Comparison of ENCODE assay signal across 8 mouse cellular contexts in genomic region chr2:30463904-30464330, GRCm38 (mm10). TPM values are rescaled to one million over a fixed set of nuclear protein-coding genes. Genes with fewer than 3 reads are reported as not detected.
A peak's percentile ranks its signal among the peaks of the same experiment; 100 is the strongest.
DNase-seq lines count a peak whose midpoint lies in the region; ATAC-seq lines count a peak whose summit lies in the region.

No protein-coding gene starts in this region.

- H3K27me3 ChIP-seq in forebrain, embryonic 13.5 days = no peaks in the 10 kb centered on the region; the same call in 1 of the 2 replicates
- H3K27me3 ChIP-seq in hindbrain, embryonic 10.5 days (ENCODE audit: insufficient read depth, poor library complexity, severe bottlenecking) = peaks cover 14% of the 10 kb centered on the region
- peaks cover 33% of the 10 kb centered on the region for H3K27me3 ChIP-seq in megakaryocyte, embryonic 14.5 days (replicated peaks)

- H3K4me3 ChIP-seq in forebrain, embryonic 13.5 days = peak overlapping the region; percentile 23
- H3K4me3 ChIP-seq in hindbrain, embryonic 10.5 days = peak overlapping the region; percentile 39
- peak overlapping the region; percentile 94 for H3K4me3 ChIP-seq in megakaryocyte, embryonic 14.5 days (replicated peaks)

- H3K36me3 ChIP-seq in forebrain, embryonic 13.5 days (ENCODE audit: poor library complexity, severe bottlenecking) = no peaks in the 10 kb centered on the region
- H3K36me3 ChIP-seq in hindbrain, embryonic 10.5 days = peaks cover 5% of the 10 kb centered on the region
- peaks cover 6% of the 10 kb centered on the region for H3K36me3 ChIP-seq in megakaryocyte, embryonic 14.5 days (replicated peaks; ENCODE audit: low read length)

- peaks cover 15% of the 10 kb centered on the region for H3K4me1 ChIP-seq in forebrain, embryonic 13.5 days
- peaks cover 38% of the 10 kb centered on the region for H3K4me1 ChIP-seq in hindbrain, embryonic 10.5 days (replicated peaks)
- H3K4me1 ChIP-seq in megakaryocyte, embryonic 14.5 days = peaks cover 33% of the 10 kb centered on the region

- H3K4me2 ChIP-seq in forebrain, embryonic 13.5 days = peak overlapping the region; percentile 54

- 2% methylated on average over 9 of the region's 9 CpGs for WGBS in forebrain, embryonic 13.5 days
- WGBS in hindbrain, embryonic 10.5 days = 4% methylated on average over 9 of the region's 9 CpGs

- ATAC-seq in forebrain, embryonic 13.5 days = peak; percentile 77

- peak overlapping the region; percentile 35 for H3K27ac ChIP-seq in forebrain, embryonic 13.5 days
- H3K27ac ChIP-seq in hindbrain, embryonic 10.5 days = peak overlapping the region; percentile 81

- peak overlapping the region; percentile 50 for H3K9ac ChIP-seq in forebrain, embryonic 13.5 days

- DNase-seq in frontal cortex, adult 2 months (ENCODE audit: extremely low spot score in 1 of 2, low spot score in 1 of 2) = peak; percentile 60 to 71
- DNase-seq in frontal cortex, postnatal 10 days (ENCODE audit: low spot score in 2 of 2) = no peak
- DNase-seq in c-Kit-positive CD71-positive TER-119-positive erythroid progenitor cells, embryonic 14.5 days (ENCODE audit: low spot score) = peak; percentile 79
- peak; percentile 59 for DNase-seq in hindbrain, embryonic 10.5 days (ENCODE audit: low spot score)
- DNase-seq in left cerebral cortex, adult 9 months (ENCODE audit: low spot score in 2 of 2) = peak; percentile 61 to 77
- DNase-seq in spleen, postnatal 14 days (ENCODE audit: low spot score in 2 of 2) = peak; percentile 29 to 53

- no peaks in the 10 kb centered on the region for H3K9me3 ChIP-seq in forebrain, embryonic 13.5 days (replicated peaks)
- H3K9me3 ChIP-seq in hindbrain, embryonic 10.5 days = no peaks in the 10 kb centered on the region
- H3K9me3 ChIP-seq in megakaryocyte, embryonic 14.5 days = no peaks in the 10 kb centered on the region

RNA-seq across cellular contexts. Expression of gene Ier5l, which starts 10.1 kb away (rescaled TPM):
- 14.6 and 17.6 TPM in 2 replicates for polyA plus RNA-seq in frontal cortex, adult 2 months (2012; rRNA removed)
- polyA plus RNA-seq in forebrain, embryonic 13.5 days (2015; fragmentation: Nextera tagmentation; extraction: Ambion mirVana) = 1.7 and 2.6 TPM in 2 replicates
- polyA plus RNA-seq in hindbrain, embryonic 10.5 days (2016; fragmentation: Nextera tagmentation; extraction: Ambion mirVana) = 3.1 and 3.3 TPM in 2 replicates
- polyA plus RNA-seq in megakaryocyte, embryonic 14.5 days (2012; ENCODE audit: insufficient read depth, low replicate concordance) = 2.7 and 5.0 TPM in 2 replicates

RNA-seq across cellular contexts. Expression of gene Ptpa, which starts 48.1 kb away (rescaled TPM):
- 155 and 161 TPM in 2 replicates for polyA plus RNA-seq in frontal cortex, adult 2 months (2012; rRNA removed)
- polyA plus RNA-seq in forebrain, embryonic 13.5 days (2015; fragmentation: Nextera tagmentation; extraction: Ambion mirVana) = 126 and 141 TPM in 2 replicates
- 149 and 151 TPM in 2 replicates for polyA plus RNA-seq in hindbrain, embryonic 10.5 days (2016; fragmentation: Nextera tagmentation; extraction: Ambion mirVana)
- 473 and 551 TPM in 2 replicates for polyA plus RNA-seq in megakaryocyte, embryonic 14.5 days (2012; ENCODE audit: insufficient read depth, low replicate concordance)

RNA-seq across cellular contexts. Expression of gene Crat, which starts 48.3 kb away (rescaled TPM):
- 46.7 and 53.1 TPM in 2 replicates for polyA plus RNA-seq in frontal cortex, adult 2 months (2012; rRNA removed)
- polyA plus RNA-seq in forebrain, embryonic 13.5 days (2015; fragmentation: Nextera tagmentation; extraction: Ambion mirVana) = 16.3 and 21.0 TPM in 2 replicates
- 22.4 and 26.7 TPM in 2 replicates for polyA plus RNA-seq in hindbrain, embryonic 10.5 days (2016; fragmentation: Nextera tagmentation; extraction: Ambion mirVana)
- polyA plus RNA-seq in megakaryocyte, embryonic 14.5 days (2012; ENCODE audit: insufficient read depth, low replicate concordance) = 55.0 and 64.0 TPM in 2 replicates

Comparison
In these comparisons a context has a peak if more than half of its experiments do, and no peak if none do; other contexts are left out.
1. DNase-seq: peak in frontal cortex, adult 2 months (2 of 2), c-Kit-positive CD71-positive TER-119-positive erythroid progenitor cells, embryonic 14.5 days (single experiment), hindbrain, embryonic 10.5 days (single experiment), left cerebral cortex, adult 9 months (2 of 2) and spleen, postnatal 14 days (2 of 2); none in frontal cortex, postnatal 10 days (0 of 2).
2. H3K4me3 ChIP-seq: peak in every context shown above with its lines; median percentile 94 in megakaryocyte, embryonic 14.5 days; 39 in hindbrain, embryonic 10.5 days; 23 in forebrain, embryonic 13.5 days.